Mouse (Mus musculus) midbrain, embryonic 12.5 days (tissue): ENCODE measurements around the gene 3110082J24Rik. TPM values are rescaled to one million over a fixed set of nuclear protein-coding genes. Genes with fewer than 3 reads are reported as not detected.

Experiments used
- polyA plus RNA-seq: library from polyadenylated mRNA; unstranded; fragments of >200 nt; fragmentation: Nextera tagmentation; extraction: Ambion mirVana; gene quantifications from 2 replicates; pipeline ENCODE4 v1.2.1, GENCODE M21; 2016

Gene 3110082J24Rik
- polyA plus RNA-seq, 1 experiment from 2014 or later: 7.6 TPM

Other genes starting within 250 kb of the 3110082J24Rik start
- gene Il6, start 93.0 kb downstream of the 3110082J24Rik start, polyA plus RNA-seq: 0.14 TPM in 1 of 2 replicates, not detected in the other
- gene Tyms, start 32.5 kb downstream of the 3110082J24Rik start, polyA plus RNA-seq: 182 and 188 TPM in 2 replicates
- 24.9 and 26.9 TPM in 2 replicates for gene Garem2, start 925 bp downstream of the 3110082J24Rik start, polyA plus RNA-seq
- gene Hadha, start 49.1 kb upstream of the 3110082J24Rik start, polyA plus RNA-seq: 96.0 and 101 TPM in 2 replicates
- gene Hadhb, start 49.2 kb upstream of the 3110082J24Rik start, polyA plus RNA-seq: 78.9 and 81.3 TPM in 2 replicates
- gene Adgrf3, start 99.6 kb upstream of the 3110082J24Rik start, polyA plus RNA-seq: not detected in 2 replicates
- 23.0 and 23.3 TPM in 2 replicates for gene Selenoi, start 126.5 kb upstream of the 3110082J24Rik start, polyA plus RNA-seq
- gene Drc1, start 175.3 kb upstream of the 3110082J24Rik start, polyA plus RNA-seq: 0.84 and 1.3 TPM in 2 replicates